Mouse (Mus musculus) limb, embryonic 14.5 days (tissue): ENCODE measurements around the gene Dcakd. TPM values are rescaled to one million over a fixed set of nuclear protein-coding genes. Genes with fewer than 3 reads are reported as not detected.

ENCODE experiments used
- ATAC-seq: fragments of 200-750 bp; cut with Nextera tagmentation; 2 replicates; pipeline ENCODE4 v1.8.0; 2017; ENCODE audit warnings: low read depth, moderate number of reproducible peaks, moderate TSS enrichment; ENCODE audit not compliant: low FRiP score
- DNase-seq: peaks from one replicate; pipeline ENCODE4 v3.0.0-alpha.2; 2015; ENCODE audit warnings: low spot score
- H3K27ac ChIP-seq: fragments of 300-500 bp; sonication (generic); replicated peaks from 2 replicates; pipeline ENCODE4 v1.5.1; 2014; ENCODE audit warnings: low read depth, mild to moderate bottlenecking, low read length, moderate library complexity, mixed read lengths
- H3K27me3 ChIP-seq: fragments of 300-500 bp; sonication (generic); 2 replicates; pipeline ENCODE4 v1.6.1; 2014; ENCODE audit warnings: low read length, mixed read lengths; ENCODE audit not compliant: control insufficient read depth, insufficient read depth
- H3K36me3 ChIP-seq: fragments of 300-500 bp; sonication (generic); 2 replicates; pipeline ENCODE4 v1.6.1; 2014; ENCODE audit warnings: mild to moderate bottlenecking, low read length, moderate library complexity, mixed read lengths; ENCODE audit not compliant: control insufficient read depth, insufficient read depth
- H3K4me1 ChIP-seq: fragments of 300-500 bp; sonication (generic); 2 replicates; pipeline ENCODE4 v1.6.1; 2014; ENCODE audit warnings: antibody characterized with exemption, low read length, mixed read lengths; ENCODE audit not compliant: control insufficient read depth, insufficient read depth
- H3K4me2 ChIP-seq: fragments of 300-500 bp; sonication (generic); replicated peaks from 2 replicates; pipeline ENCODE4 v1.6.1; 2014; ENCODE audit warnings: low read depth, mild to moderate bottlenecking, low read length, moderate library complexity; ENCODE audit not compliant: severe bottlenecking
- H3K4me3 ChIP-seq: fragments of 300-500 bp; sonication (generic); replicated peaks from 2 replicates; pipeline ENCODE4 v1.5.1; 2014; ENCODE audit warnings: low read length
- H3K9ac ChIP-seq: fragments of 300-500 bp; sonication (generic); 2 replicates; pipeline ENCODE4 v1.6.1; 2014; ENCODE audit warnings: mild to moderate bottlenecking, low read depth, low read length, moderate library complexity; ENCODE audit not compliant: severe bottlenecking
- H3K9me3 ChIP-seq: fragments of 300-500 bp; sonication (generic); 2 replicates; pipeline ENCODE4 v1.6.1; 2016; ENCODE audit warnings: low read length; ENCODE audit not compliant: control insufficient read depth
- POLR2A ChIP-seq: fragments of 200-500 bp; IDR thresholded peaks from 2 replicates; pipeline ENCODE4 v1.8.0; 2012; ENCODE audit warnings: inconsistent platforms, mild to moderate bottlenecking, moderate library complexity, borderline replicate concordance; ENCODE audit not compliant: insufficient read depth, insufficient read length; ENCODE audit errors: extremely low read depth
- WGBS: fragments of 180-500 bp; shearing (Covaris S2); extraction: QIAGEN DNeasy Blood & Tissue Kit; methylation state at CpG from one replicate; pipeline ENCODE4 v1.1.7; 2014; 5-methylcytosine and 5-hydroxymethylcytosine counted together
- polyA plus RNA-seq, 2 experiments: library from polyadenylated mRNA; depleted of rRNA in 1 of 2; stranded (reverse) in 1 of 2; unstranded in 1 of 2; fragments of >200 nt; fragmentation: Nextera tagmentation in 1 of 2; extraction: Ambion mirVana in 1 of 2; gene quantifications; 2 replicates each; pipeline versions ENCODE4 v1.2.1 to v1.2.3; 2012 to 2014

Dcakd gene
- polyA plus RNA-seq, 2 experiments = 173 to 182 TPM

GRCm38 (mm10) chr11:103049611-103050010 lies 21.5 kb upstream of the Dcakd start:
- no peak overlapping the region for H3K4me2 ChIP-seq
- no peak overlapping the region for H3K4me3 ChIP-seq
- H3K27ac ChIP-seq = no peak overlapping the region
- TF ChIP-seq POLR2A = no peak
- 84% methylated on average over 5 of the region's 5 CpGs for WGBS
- H3K9me3 ChIP-seq = no peaks in the 10 kb centered on the region
- H3K27me3 ChIP-seq = no peaks in the 10 kb centered on the region
- peaks cover 59% of the 10 kb centered on the region for H3K36me3 ChIP-seq
- no peaks in the 10 kb centered on the region for H3K4me1 ChIP-seq
- no peak for DNase-seq
- no peak overlapping the region for H3K9ac ChIP-seq
- no peak for ATAC-seq

DNA sequence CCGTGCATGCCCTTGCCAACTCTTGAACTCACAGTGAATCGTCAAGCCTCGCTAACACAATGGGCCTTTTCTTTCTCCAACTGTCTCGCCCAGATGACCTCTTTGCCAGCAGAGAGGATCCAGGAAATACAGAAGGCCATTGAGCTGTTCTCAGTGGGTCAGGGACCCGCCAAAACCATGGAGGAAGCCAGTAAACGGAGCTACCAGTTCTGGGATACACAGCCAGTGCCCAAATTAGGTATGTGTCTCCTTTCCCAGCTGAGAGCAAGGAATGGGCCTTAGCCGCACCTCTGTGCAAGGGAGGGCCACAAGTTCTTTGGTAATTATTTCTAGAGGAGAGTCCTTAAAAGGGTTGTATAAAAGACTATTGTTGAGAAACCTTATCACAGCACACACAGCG lies 18.2 kb upstream of the Dcakd start:
- DNase-seq (no peak), ATAC-seq (no peak)
- TF ChIP-seq POLR2A = no peak
- no peaks in the 10 kb centered on the region for H3K27me3 ChIP-seq
- H3K4me1 ChIP-seq = no peaks in the 10 kb centered on the region
- no peak overlapping the region for H3K4me2 ChIP-seq
- no peak overlapping the region for H3K27ac ChIP-seq
- H3K9me3 ChIP-seq = no peaks in the 10 kb centered on the region
- H3K36me3 ChIP-seq = peaks cover 67% of the 10 kb centered on the region
- H3K4me3 ChIP-seq = no peak overlapping the region
- no peak overlapping the region for H3K9ac ChIP-seq
- 86% methylated on average over 8 of the region's 8 CpGs for WGBS

GRCm38 (mm10) chr11:103043982-103044381 lies 15.8 kb upstream of the Dcakd start:
- Histone ChIP-seq H3K9ac (no peak overlapping the region), H3K9me3 (no peaks in the 10 kb centered on the region), H3K4me3 (no peak overlapping the region), H3K4me2 (no peak overlapping the region), H3K4me1 (no peaks in the 10 kb centered on the region), H3K36me3 (peaks cover 51% of the 10 kb centered on the region), H3K27ac (no peak overlapping the region), H3K27me3 (no peaks in the 10 kb centered on the region)
- TF ChIP-seq POLR2A = no peak
- DNase-seq = no peak
- no peak for ATAC-seq
- 100% methylated on average over 3 of the region's 3 CpGs for WGBS

DNA sequence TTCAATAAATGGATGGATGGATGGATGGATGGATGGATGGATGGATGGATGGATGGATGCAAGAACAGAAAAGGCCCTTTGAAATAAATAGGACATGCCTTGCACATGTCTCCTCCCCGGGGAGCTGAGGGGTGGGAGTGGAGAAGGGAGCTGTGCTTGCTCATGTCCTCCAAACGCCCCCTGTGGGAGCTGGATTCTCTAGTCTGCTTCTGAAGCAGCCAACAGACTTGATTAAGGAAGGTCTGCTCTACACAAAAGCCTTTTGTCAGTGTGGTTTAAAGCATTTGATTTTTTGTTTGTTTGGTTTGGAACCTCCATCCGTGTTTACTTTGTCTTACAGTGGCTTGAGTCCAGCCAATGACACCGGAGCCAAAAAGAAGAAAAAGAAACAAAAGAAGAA lies 14.7 kb upstream of the Dcakd start:
- H3K4me2 ChIP-seq = no peak overlapping the region
- no peaks in the 10 kb centered on the region for H3K4me1 ChIP-seq
- no peaks in the 10 kb centered on the region for H3K9me3 ChIP-seq
- ATAC-seq (no peak), DNase-seq (no peak)
- TF ChIP-seq POLR2A = no peak
- H3K27ac ChIP-seq = no peak overlapping the region
- no peak overlapping the region for H3K9ac ChIP-seq
- H3K27me3 ChIP-seq = no peaks in the 10 kb centered on the region
- WGBS = 91% methylated on average over 4 of the region's 4 CpGs
- peaks cover 57% of the 10 kb centered on the region for H3K36me3 ChIP-seq
- H3K4me3 ChIP-seq = no peak overlapping the region

DNA sequence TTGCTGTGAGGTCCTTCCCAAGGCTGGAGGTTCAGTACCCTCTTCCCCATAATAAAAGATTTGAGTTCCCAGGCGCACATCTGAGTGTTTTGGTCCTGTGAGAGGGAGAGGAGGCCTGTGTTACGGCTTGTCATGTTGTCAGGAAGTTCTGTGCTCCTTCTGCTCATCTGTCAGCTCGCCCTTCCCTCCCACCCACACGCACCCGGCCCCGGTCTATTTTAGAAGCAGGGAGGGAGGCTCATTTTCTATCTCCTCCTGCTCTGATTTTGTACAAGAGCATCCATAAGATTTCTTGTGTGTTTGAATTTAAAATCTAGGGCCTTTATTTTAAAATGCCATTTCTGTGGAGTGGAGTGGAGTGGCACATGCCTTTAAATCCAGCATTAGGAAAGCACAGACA lies 9.9 kb upstream of the Dcakd start:
- H3K4me2 ChIP-seq = no peak overlapping the region
- H3K36me3 ChIP-seq = peaks cover 17% of the 10 kb centered on the region
- H3K4me1 ChIP-seq = no peaks in the 10 kb centered on the region
- no peak overlapping the region for H3K4me3 ChIP-seq
- ATAC-seq (no peak), DNase-seq (no peak)
- WGBS = 87% methylated on average over 6 of the region's 6 CpGs
- H3K9me3 ChIP-seq = no peaks in the 10 kb centered on the region
- TF ChIP-seq POLR2A = no peak
- H3K27ac ChIP-seq = no peak overlapping the region
- H3K27me3 ChIP-seq = no peaks in the 10 kb centered on the region
- no peak overlapping the region for H3K9ac ChIP-seq

DNA sequence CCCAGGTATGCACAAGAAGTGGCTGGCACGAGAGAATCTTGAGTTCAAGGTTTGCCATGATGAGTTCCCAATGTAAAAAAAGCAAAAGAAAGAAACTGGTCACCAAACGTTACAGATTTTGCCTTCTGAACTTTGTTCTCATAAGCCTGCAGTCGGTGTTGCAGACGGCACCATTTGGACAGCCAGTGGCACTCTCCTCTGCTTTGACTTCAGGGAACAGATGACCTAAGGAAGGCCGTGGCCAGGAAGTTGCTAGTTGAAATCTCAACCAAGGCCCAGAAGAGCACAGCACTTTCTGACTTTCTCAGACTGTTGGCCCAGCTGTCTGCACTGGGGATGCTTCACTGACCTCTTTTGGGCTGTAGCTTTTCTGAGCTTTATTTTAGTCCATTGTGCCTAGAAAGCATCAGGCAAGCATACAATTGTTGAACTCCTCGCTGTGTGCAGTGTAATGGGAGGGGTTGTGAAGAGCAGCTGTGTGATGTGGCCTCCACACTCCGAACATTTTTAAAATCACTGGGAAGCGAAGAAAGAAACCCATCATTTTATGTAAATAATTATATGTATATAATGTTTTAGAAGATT lies 8.8 kb upstream of the Dcakd start:
- no peak for ATAC-seq
- no peaks in the 10 kb centered on the region for H3K27me3 ChIP-seq
- TF ChIP-seq POLR2A = no peak
- no peak overlapping the region for H3K9ac ChIP-seq
- WGBS = 87% methylated on average over 8 of the region's 8 CpGs
- H3K9me3 ChIP-seq = no peaks in the 10 kb centered on the region
- no peak overlapping the region for H3K4me3 ChIP-seq
- H3K27ac ChIP-seq = no peak overlapping the region
- no peaks in the 10 kb centered on the region for H3K4me1 ChIP-seq
- DNase-seq = no peak
- no peak overlapping the region for H3K4me2 ChIP-seq
- peaks cover 12% of the 10 kb centered on the region for H3K36me3 ChIP-seq
